Mouse (Mus musculus): ENCODE measurements around the gene Fbxo42.

The Fbxo42 gene

DNA sequence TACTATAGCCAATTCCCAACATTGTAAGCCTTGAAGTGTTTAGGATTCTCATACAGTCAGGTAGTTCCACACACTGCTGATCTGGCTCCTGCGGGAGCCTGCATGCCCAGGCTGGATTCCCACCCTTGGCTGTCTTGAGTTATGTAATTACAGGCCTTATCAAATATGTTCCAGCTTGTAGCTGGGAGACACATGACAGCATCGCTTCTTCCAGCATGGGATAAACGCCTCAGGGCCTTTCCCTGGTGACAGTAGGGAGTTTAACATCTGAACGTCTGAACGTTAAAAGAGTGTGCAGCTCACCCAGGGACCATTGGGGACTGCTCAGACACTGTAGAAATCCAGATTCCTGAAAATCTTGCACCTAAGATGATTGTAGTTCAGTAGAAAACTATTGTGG lies 28.1 kb downstream of the Fbxo42 start:
- no peak for DNase-seq (ENCODE audit: low spot score in 2 of 2)

DNA sequence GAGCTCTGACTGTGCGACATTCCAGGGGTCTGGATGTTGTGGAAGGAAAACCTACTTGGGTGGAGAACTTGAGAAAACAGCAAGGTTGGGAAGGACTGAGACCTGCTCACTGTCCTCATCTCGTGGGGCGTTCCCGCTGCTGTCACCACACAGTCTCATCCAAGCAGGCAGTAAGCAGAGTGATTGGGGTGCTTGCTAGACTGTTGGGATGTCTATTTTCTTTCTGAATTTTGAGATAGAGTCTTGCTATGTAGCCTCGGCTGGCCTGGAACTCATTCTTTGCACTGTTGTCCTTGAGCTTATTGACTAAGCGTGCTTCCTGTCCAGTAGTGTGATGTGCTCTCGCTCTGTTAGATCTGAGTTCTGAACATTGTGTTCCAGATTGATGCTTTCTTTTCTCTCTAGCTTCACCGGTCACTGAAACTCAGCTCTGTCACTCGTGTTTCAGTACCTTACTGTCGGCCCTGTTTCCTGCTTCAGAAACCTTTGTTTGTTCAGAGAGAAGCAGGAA lies 28.7 kb downstream of the Fbxo42 start:
- DNase-seq (ENCODE audit: low spot score in 2 of 2), result no peak

- DNase-seq (ENCODE audit: low spot score in 2 of 2), result no peak
Observed at GRCm38 (mm10) chr4:141178500-141178899, 30.8 kb downstream of the Fbxo42 start.

DNA sequence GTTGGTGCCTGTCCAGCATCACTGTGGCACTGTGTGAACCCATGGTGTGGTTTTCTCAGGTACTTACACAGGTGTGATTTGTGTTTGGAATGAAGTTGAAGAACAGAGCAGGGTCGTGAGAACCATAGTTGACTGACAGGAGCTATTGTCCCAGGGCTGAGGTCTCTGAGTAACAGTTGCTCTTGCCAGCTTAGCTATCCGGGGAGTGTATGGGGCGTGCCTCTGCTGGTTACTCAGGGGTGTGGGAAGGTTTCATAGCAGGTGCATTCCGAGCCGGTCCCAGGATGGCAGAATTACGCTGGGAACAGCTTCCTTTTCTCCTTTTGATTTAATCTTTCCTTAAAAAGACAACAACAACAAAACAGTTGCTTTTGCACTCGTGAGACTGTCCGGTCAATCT lies 33.1 kb downstream of the Fbxo42 start:
- DNase-seq (ENCODE audit: low spot score in 2 of 2), result no peak

DNA sequence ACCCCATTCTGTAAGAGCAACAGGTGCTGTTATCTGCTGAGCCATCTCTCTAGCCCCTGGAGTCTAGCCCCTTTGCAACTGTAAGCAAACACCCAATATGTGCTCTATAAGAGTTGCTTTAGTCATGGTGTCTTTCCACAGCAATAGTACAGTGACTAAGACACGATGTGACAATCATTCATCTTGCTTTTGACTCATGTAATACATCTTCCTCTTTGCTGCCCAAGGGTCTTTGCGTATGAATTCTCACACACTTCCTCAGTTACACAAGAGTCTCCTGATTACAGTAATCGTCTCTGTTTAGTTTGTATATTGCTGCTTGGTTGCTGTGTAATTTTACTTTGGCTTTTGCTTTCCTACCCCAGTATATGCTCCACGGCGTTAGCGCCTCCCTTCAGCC lies 34.3 kb downstream of the Fbxo42 start:
- DNase-seq (ENCODE audit: low spot score in 2 of 2), result no peak

GRCm38 (mm10) chr4:141183932-141184331 lies 36.2 kb downstream of the Fbxo42 start:
- DNase-seq (ENCODE audit: low spot score in 2 of 2), result no peak

DNA sequence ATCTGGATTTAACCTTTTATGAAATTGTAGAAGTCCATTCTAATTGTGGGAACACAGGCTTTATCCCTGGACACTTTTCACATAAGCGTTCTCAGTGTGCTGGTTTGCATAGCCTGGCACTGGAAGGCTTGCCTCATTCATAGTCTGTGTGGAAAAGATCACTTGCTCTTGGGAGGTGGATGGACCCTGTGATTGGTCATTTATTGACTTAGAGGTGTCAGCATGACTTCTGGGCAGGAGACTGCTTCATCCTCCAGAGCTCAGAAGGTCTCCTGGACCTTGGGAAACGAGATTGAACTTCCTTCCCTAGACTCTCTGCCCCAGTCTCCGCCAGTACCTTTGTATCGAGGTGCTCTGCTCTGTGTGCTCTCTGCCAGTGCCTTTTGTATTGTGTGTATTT lies 36.7 kb downstream of the Fbxo42 start:
- no peak for DNase-seq (ENCODE audit: low spot score in 2 of 2)

DNA sequence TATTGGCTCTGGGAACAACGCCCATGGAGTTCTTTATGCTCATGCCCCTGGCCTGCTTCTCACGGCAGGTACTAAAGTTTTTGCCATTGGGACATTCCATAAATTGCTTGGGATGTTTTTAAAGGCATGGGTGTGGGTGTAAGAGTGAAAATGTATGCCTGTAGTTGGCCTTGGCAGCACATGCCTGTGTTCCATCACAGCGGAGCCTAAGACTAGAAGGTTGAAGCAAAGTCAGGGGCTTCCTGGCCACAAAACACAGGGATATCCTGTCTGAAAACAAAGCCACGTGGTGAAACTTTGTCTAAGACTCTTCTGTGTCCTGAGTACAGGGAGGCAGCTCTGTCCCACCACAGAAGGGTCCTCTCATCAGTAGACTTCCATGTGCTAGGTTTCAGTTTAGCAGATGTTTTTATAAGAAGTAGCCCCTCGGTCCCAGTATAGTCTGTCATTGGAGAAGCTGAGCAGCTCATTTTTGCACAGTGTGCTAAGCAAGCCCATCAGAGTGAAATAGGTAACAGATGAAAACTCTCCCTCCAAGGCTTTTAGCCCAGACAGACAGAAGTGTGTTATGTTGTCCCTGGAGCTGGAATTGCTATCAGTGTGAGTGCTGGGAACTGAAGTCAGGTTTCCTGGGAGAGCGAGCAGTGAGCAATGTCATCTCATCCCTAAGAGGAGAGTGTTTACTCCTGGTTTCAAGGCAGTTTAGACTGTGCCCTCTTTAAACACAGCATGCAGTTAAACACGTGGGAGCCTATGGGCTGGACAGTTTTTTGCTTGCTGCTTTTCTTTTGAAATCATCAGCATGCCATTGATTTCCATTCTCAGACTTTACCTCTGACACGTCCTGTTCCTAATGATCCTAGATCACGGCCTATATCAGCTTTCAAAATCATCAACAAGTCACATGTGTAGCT lies 39.5 kb downstream of the Fbxo42 start:
- no peak for DNase-seq (ENCODE audit: low spot score in 2 of 2)

DNA sequence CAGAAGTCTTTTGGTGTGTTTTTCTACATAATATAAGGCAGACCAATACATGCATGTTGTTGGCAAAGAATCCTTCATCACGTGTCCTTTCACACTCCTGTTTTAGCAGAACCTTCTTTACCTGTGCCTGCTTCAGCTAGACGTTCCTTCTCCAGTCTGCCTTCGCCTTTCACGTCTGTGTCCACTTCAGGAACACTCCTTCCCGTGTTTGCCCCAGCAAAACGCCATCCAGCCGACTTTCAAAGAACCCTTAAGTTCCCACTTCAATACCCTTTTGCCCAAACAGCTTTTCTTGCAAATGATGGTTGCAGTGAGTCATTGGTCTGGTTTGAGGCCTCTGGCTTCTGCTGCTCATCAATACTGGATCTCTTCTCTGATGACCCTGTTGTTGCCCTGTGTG lies 43.6 kb downstream of the Fbxo42 start:
- no peak for DNase-seq (ENCODE audit: low spot score in 2 of 2)

- DNase-seq (ENCODE audit: low spot score in 2 of 2), result no peak
Observed at GRCm38 (mm10) chr4:141194553-141194952, 46.8 kb downstream of the Fbxo42 start.

GRCm38 (mm10) chr4:141196981-141197685 lies 49.4 kb downstream of the Fbxo42 start:
- DNase-seq (ENCODE audit: low spot score in 2 of 2), result no peak

DNA sequence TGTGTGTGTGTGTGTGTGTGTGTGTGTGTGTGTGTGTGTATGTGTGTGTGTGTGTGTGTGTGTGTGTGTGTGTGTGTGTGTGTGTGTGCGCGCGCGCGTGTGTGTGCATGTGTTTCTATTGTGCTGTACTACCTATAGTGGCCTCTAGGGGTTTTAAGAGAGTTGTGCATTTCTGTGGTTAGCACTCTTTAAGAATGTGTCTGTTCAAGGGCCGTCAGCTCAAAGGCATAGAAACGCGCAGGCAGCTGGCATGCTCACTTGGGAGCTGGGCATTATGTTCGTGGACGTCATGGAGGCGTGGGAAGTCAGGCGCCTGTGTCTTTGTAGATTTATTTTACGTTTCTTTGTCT lies 49.9 kb downstream of the Fbxo42 start:
- no peak for DNase-seq (ENCODE audit: low spot score in 2 of 2)

- no peak for DNase-seq (ENCODE audit: low spot score in 2 of 2)
Observed at GRCm38 (mm10) chr4:141200906-141201305, 53.2 kb downstream of the Fbxo42 start.

- DNase-seq (ENCODE audit: low spot score in 2 of 2), result no peak
Observed at GRCm38 (mm10) chr4:141202192-141202591, 54.5 kb downstream of the Fbxo42 start.

GRCm38 (mm10) chr4:141204580-141205061 lies 56.9 kb downstream of the Fbxo42 start:
- peak; percentile 36 to 48 for DNase-seq (ENCODE audit: low spot score in 2 of 2)

DNA sequence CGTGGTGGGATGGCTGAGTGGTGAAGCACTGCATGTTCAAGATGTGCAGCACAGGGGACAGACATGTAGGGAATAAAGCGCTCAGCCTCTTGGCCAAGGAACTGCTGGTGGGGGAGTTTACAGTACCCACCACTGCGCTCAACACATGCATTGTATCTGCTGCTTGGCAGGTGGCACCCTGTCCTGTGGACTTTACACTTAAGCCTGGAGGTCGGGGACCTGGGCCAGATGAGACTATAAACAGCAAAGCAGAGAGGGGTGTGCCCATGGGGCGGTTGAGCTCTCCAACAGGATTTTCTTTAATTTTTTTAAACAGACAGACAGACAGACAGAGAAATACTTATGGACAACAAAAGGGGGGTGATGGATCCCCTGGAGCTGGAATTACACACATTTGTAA lies 59.4 kb downstream of the Fbxo42 start:
- DNase-seq (ENCODE audit: low spot score in 2 of 2), result no peak

- no peak for DNase-seq (ENCODE audit: low spot score in 2 of 2)
Observed at GRCm38 (mm10) chr4:141210524-141211219, 63.0 kb downstream of the Fbxo42 start.

- DNase-seq (ENCODE audit: low spot score in 2 of 2), result no peak
Observed at GRCm38 (mm10) chr4:141211646-141212045, 63.9 kb downstream of the Fbxo42 start.

DNA sequence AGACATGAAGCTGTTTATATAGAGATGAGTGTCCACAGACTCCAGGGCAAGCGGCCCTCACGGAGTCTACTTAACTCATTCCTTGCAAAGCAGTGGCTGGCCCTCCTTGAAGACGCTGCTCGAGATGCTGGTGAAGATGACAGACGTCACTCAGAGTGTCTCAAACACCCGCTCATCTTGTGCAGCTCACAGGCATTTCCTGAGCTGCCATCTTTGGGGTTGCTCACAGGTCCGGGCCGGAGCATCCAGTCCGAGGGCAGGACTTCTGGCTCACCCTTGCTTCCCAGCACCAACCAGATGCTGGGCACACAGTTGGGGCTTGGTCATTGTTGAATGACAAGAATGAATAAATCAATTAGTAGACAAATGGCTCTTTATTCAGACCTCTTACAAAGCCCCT lies 65.2 kb downstream of the Fbxo42 start:
- no peak for DNase-seq (ENCODE audit: low spot score in 2 of 2)

GRCm38 (mm10) chr4:141213342-141213741 lies 65.6 kb downstream of the Fbxo42 start:
- no peak for DNase-seq (ENCODE audit: low spot score in 2 of 2)

GRCm38 (mm10) chr4:141213770-141214336 lies 66.1 kb downstream of the Fbxo42 start, which contains the start of gene Rsg1:
TSS of gene Rsg1 (plus strand) at chr4:141213956.
- DNase-seq (ENCODE audit: low spot score in 2 of 2), result peak; percentile 94 to 95

Measured in frontal cortex, postnatal 36 days (tissue).